Mouse (Mus musculus): ENCODE results near the gene Ppp1r1c. TPM values are rescaled to one million over a fixed set of nuclear protein-coding genes. Genes with fewer than 3 reads are reported as not detected.
"Not testable (repeated sequence)": the region's sequence is repeated elsewhere in the genome, so short reads cannot be mapped to it uniquely, and the experiment has no call there.

Gene Ppp1r1c
- total RNA-seq, 2 experiments from 2014 or later = 0.42 TPM; not detected in 1

GRCm38 (mm10) chr2:79815708-79816484 lies 108.3 kb downstream of the Ppp1r1c start:
- DNase-seq = no peak
- H3K27ac ChIP-seq = no peak overlapping the region
- intact Hi-C loops (cut with DNase I) = no loop called here
- no peak overlapping the region for H3K4me3 ChIP-seq
- TF ChIP-seq CTCF (IDR thresholded peaks at IDR 0.05) = no peak

GRCm38 (mm10) chr2:79819543-79819942 lies 112.0 kb downstream of the Ppp1r1c start:
- no peak for TF ChIP-seq CTCF (IDR thresholded peaks at IDR 0.05)
- intact Hi-C loops (cut with DNase I) = no loop called here
- no peak overlapping the region for H3K4me3 ChIP-seq
- no peak overlapping the region for H3K27ac ChIP-seq
- no peak for DNase-seq

- no peak for DNase-seq
- H3K27ac ChIP-seq = no peak overlapping the region
- TF ChIP-seq CTCF (IDR thresholded peaks at IDR 0.05) = no peak
- intact Hi-C loops (cut with DNase I) = no loop called here
- no peak overlapping the region for H3K4me3 ChIP-seq
Measured at GRCm38 (mm10) chr2:79825853-79826252, 118.3 kb downstream of the Ppp1r1c start.

GRCm38 (mm10) chr2:79839090-79839489 lies 131.5 kb downstream of the Ppp1r1c start:
- Histone ChIP-seq H3K4me3 (no peak overlapping the region), H3K27ac (no peak overlapping the region)
- no peak for TF ChIP-seq CTCF (IDR thresholded peaks at IDR 0.05)
- no peak for DNase-seq
- intact Hi-C loops (cut with DNase I) = no loop called here

GRCm38 (mm10) chr2:79839513-79839912 lies 131.9 kb downstream of the Ppp1r1c start:
- no peak for DNase-seq
- Histone ChIP-seq H3K27ac (no peak overlapping the region), H3K4me3 (no peak overlapping the region)
- intact Hi-C loops (cut with DNase I) = no loop called here
- TF ChIP-seq CTCF (IDR thresholded peaks at IDR 0.05) = no peak

- H3K27ac ChIP-seq; DNase-seq; H3K4me3 ChIP-seq; intact Hi-C loops (cut with DNase I): not testable (repeated sequence)
Measured at GRCm38 (mm10) chr2:79847396-79847795, 139.8 kb downstream of the Ppp1r1c start.

- Histone ChIP-seq H3K4me3 (no peak overlapping the region), H3K27ac (no peak overlapping the region)
- DNase-seq = no peak
- intact Hi-C loops (cut with DNase I) = no loop called here
- TF ChIP-seq CTCF (IDR thresholded peaks at IDR 0.05) = no peak
Measured at GRCm38 (mm10) chr2:79856874-79857273, 149.3 kb downstream of the Ppp1r1c start.

- no peak for DNase-seq
- TF ChIP-seq CTCF (IDR thresholded peaks at IDR 0.05) = peak; percentile 86
- Histone ChIP-seq H3K4me3 (no peak overlapping the region), H3K27ac (no peak overlapping the region)
- intact Hi-C loops (cut with DNase I) = loop anchor here (1.0 kb wide), 1 partner anchor 402 kb away; no protein-coding TSS in a partner anchor
Measured at GRCm38 (mm10) chr2:79865275-79865999, 157.9 kb downstream of the Ppp1r1c start.

Other genes starting within 250 kb of the Ppp1r1c start
- 10 to 100 TPM; 14.6 to 17.5 TPM for gene Itprid2, start 72.4 kb upstream of the Ppp1r1c start, total RNA-seq (2021)

Measured in gastrocnemius, adult 2 months (tissue).